Mouse (Mus musculus) embryonic facial prominence, embryonic 13.5 days (tissue): ENCODE measurements around the gene P4ha3. TPM values are rescaled to one million over a fixed set of nuclear protein-coding genes. Genes with fewer than 3 reads are reported as not detected.
"Not testable (repeated sequence)": the region's sequence is repeated elsewhere in the genome, so short reads cannot be mapped to it uniquely, and the experiment has no call there.

Source experiments
- ATAC-seq: fragments of 200-750 bp; cut with Nextera tagmentation; 2 replicates; pipeline ENCODE4 v1.8.0; 2017; ENCODE audit warnings: low read depth; ENCODE audit not compliant: insufficient number of reproducible peaks, insufficient read depth, low FRiP score, low TSS enrichment
- H3K27ac ChIP-seq: fragments of 300-500 bp; sonication (generic); 2 replicates; pipeline ENCODE4 v1.5.1; 2015; ENCODE audit warnings: moderate library complexity, mild to moderate bottlenecking, inconsistent platforms
- H3K27me3 ChIP-seq: fragments of 300-500 bp; sonication (generic); 2 replicates; pipeline ENCODE4 v1.6.1; 2015; ENCODE audit warnings: mild to moderate bottlenecking, inconsistent platforms
- H3K36me3 ChIP-seq: fragments of 300-500 bp; sonication (generic); 2 replicates; pipeline ENCODE4 v1.6.1; 2015; ENCODE audit warnings: mild to moderate bottlenecking, inconsistent platforms
- H3K4me1 ChIP-seq: fragments of 300-500 bp; sonication (generic); 2 replicates; pipeline ENCODE4 v1.6.1; 2015; ENCODE audit warnings: inconsistent platforms
- H3K4me2 ChIP-seq: fragments of 300-500 bp; sonication (generic); 2 replicates; pipeline ENCODE4 v1.6.1; 2015; ENCODE audit warnings: moderate library complexity, mild to moderate bottlenecking, inconsistent platforms
- H3K4me3 ChIP-seq: fragments of 300-500 bp; sonication (generic); 2 replicates; pipeline ENCODE4 v1.5.1; 2015; ENCODE audit warnings: mild to moderate bottlenecking, inconsistent platforms
- H3K9ac ChIP-seq: fragments of 300-500 bp; sonication (generic); 2 replicates; pipeline ENCODE4 v1.6.1; 2015; ENCODE audit warnings: mild to moderate bottlenecking, inconsistent platforms
- H3K9me3 ChIP-seq: fragments of 300-500 bp; sonication (generic); 2 replicates; pipeline ENCODE4 v1.6.1; 2016; ENCODE audit warnings: inconsistent platforms
- WGBS: fragments of 180-500 bp; shearing (Covaris S2); methylation state at CpG from one replicate; pipeline ENCODE4 v1.1.7; 2015; ENCODE audit warnings: mixed read lengths; 5-methylcytosine and 5-hydroxymethylcytosine counted together
- polyA plus RNA-seq: library from polyadenylated mRNA; unstranded; fragments of >200 nt; fragmentation: Nextera tagmentation; extraction: Ambion mirVana; gene quantifications from 2 replicates; pipeline ENCODE4 v1.2.1, GENCODE M21; 2015

Gene P4ha3
- 23.6 and 32.6 TPM in 2 replicates for polyA plus RNA-seq

GRCm38 (mm10) chr7:100285383-100285782 is at the start of gene P4ha3:
Gene P4ha3, plus strand, starts transcription at chr7:100285520.
- H3K4me1 ChIP-seq = peaks cover 69% of the 10 kb centered on the region
- peak within 1 kb of the TSS; percentile 67 for H3K4me3 ChIP-seq
- H3K9ac ChIP-seq = peak within 1 kb of the TSS; percentile 83
- WGBS = under 1% methylated on average over 47 of the region's 53 CpGs
- H3K9me3 ChIP-seq = no peaks in the 10 kb centered on the region
- peak within 1 kb of the TSS; percentile 90 for H3K4me2 ChIP-seq
- H3K27ac ChIP-seq = peak within 1 kb of the TSS; percentile 100
- no peak for ATAC-seq
- no peaks in the 10 kb centered on the region; the same call in 1 of the 2 replicates for H3K36me3 ChIP-seq
- no peaks in the 10 kb centered on the region for H3K27me3 ChIP-seq

- H3K9ac ChIP-seq = no peak overlapping the region
- H3K9me3 ChIP-seq = no peaks in the 10 kb centered on the region
- no peak overlapping the region for H3K4me2 ChIP-seq
- 87% methylated on average over 1 of the region's 1 CpGs for WGBS
- no peak for ATAC-seq
- no peak overlapping the region for H3K4me3 ChIP-seq
- H3K4me1 ChIP-seq = peaks cover 5% of the 10 kb centered on the region; the same call in 1 of the 2 replicates
- H3K27me3 ChIP-seq = no peaks in the 10 kb centered on the region
- no peaks in the 10 kb centered on the region for H3K36me3 ChIP-seq
- H3K27ac ChIP-seq = no peak overlapping the region
These were observed 47.0 kb upstream of the P4ha3 start for GRCm38 (mm10) chr7:100238271-100238670.

- no peak for ATAC-seq
- Histone ChIP-seq H3K4me1 (peaks cover 3% of the 10 kb centered on the region; the same call in 1 of the 2 replicates), H3K27ac (no peak overlapping the region), H3K4me3 (no peak overlapping the region), H3K9ac (no peak overlapping the region), H3K36me3 (no peaks in the 10 kb centered on the region), H3K4me2 (no peak overlapping the region), H3K9me3 (no peaks in the 10 kb centered on the region), H3K27me3 (no peaks in the 10 kb centered on the region)
- WGBS = 72% methylated on average over 2 of the region's 2 CpGs
These were observed 44.7 kb upstream of the P4ha3 start for GRCm38 (mm10) chr7:100240601-100241000.

- no peaks in the 10 kb centered on the region for H3K27me3 ChIP-seq
- H3K9ac ChIP-seq = no peak overlapping the region
- peaks cover 3% of the 10 kb centered on the region; the same call in 1 of the 2 replicates for H3K4me1 ChIP-seq
- H3K36me3 ChIP-seq = no peaks in the 10 kb centered on the region
- no peak overlapping the region for H3K4me3 ChIP-seq
- no peak for ATAC-seq
- H3K4me2 ChIP-seq = no peak overlapping the region
- no peak overlapping the region for H3K27ac ChIP-seq
- H3K9me3 ChIP-seq = no peaks in the 10 kb centered on the region
- 91% methylated on average over 1 of the region's 1 CpGs for WGBS
These were observed 42.3 kb upstream of the P4ha3 start for GRCm38 (mm10) chr7:100243007-100243406.

- Histone ChIP-seq H3K36me3 (no peaks in the 10 kb centered on the region), H3K4me1 (no peaks in the 10 kb centered on the region), H3K9me3 (no peaks in the 10 kb centered on the region), H3K4me3 (no peak overlapping the region), H3K27ac (no peak overlapping the region), H3K27me3 (no peaks in the 10 kb centered on the region), H3K4me2 (no peak overlapping the region), H3K9ac (no peak overlapping the region)
- ATAC-seq = no peak
- WGBS = 89% methylated on average over 4 of the region's 4 CpGs
These were observed 41.1 kb upstream of the P4ha3 start for GRCm38 (mm10) chr7:100244225-100244624.

- no peak overlapping the region for H3K27ac ChIP-seq
- no peaks in the 10 kb centered on the region for H3K9me3 ChIP-seq
- no peak overlapping the region for H3K9ac ChIP-seq
- no peak overlapping the region for H3K4me3 ChIP-seq
- ATAC-seq = no peak
- H3K4me1 ChIP-seq = no peaks in the 10 kb centered on the region
- H3K27me3 ChIP-seq = no peaks in the 10 kb centered on the region
- no peaks in the 10 kb centered on the region for H3K36me3 ChIP-seq
- WGBS = 89% methylated on average over 3 of the region's 3 CpGs
- no peak overlapping the region for H3K4me2 ChIP-seq
These were observed 40.1 kb upstream of the P4ha3 start for GRCm38 (mm10) chr7:100245176-100245575.

GRCm38 (mm10) chr7:100250667-100251066 is 34.7 kb upstream of the P4ha3 start:
- 93% methylated on average over 5 of the region's 5 CpGs for WGBS
- Histone ChIP-seq H3K27me3 (no peaks in the 10 kb centered on the region), H3K9me3 (no peaks in the 10 kb centered on the region), H3K4me1 (no peaks in the 10 kb centered on the region), H3K4me2 (no peak overlapping the region), H3K27ac (no peak overlapping the region), H3K9ac (no peak overlapping the region), H3K36me3 (peaks cover 22% of the 10 kb centered on the region), H3K4me3 (no peak overlapping the region)
- no peak for ATAC-seq

GRCm38 (mm10) chr7:100262350-100262749 is 23.0 kb upstream of the P4ha3 start:
- H3K9me3 ChIP-seq = no peaks in the 10 kb centered on the region
- no peaks in the 10 kb centered on the region for H3K4me1 ChIP-seq
- H3K27me3 ChIP-seq = no peaks in the 10 kb centered on the region
- H3K9ac ChIP-seq = no peak overlapping the region
- no peak overlapping the region for H3K4me2 ChIP-seq
- no peak for ATAC-seq
- peaks cover 14% of the 10 kb centered on the region for H3K36me3 ChIP-seq
- no peak overlapping the region for H3K27ac ChIP-seq
- 89% methylated on average over 3 of the region's 3 CpGs for WGBS
- H3K4me3 ChIP-seq = no peak overlapping the region

GRCm38 (mm10) chr7:100264934-100265333 is 20.4 kb upstream of the P4ha3 start:
- WGBS = 59% methylated on average over 17 of the region's 17 CpGs
- H3K27ac ChIP-seq, H3K9ac ChIP-seq, H3K4me1 ChIP-seq, H3K27me3 ChIP-seq, H3K9me3 ChIP-seq, H3K4me3 ChIP-seq, H3K4me2 ChIP-seq, ATAC-seq: not testable (repeated sequence)
- H3K36me3 ChIP-seq = peaks cover 25% of the 10 kb centered on the region

GRCm38 (mm10) chr7:100272369-100272768 is 13.0 kb upstream of the P4ha3 start:
- Histone ChIP-seq H3K9ac (no peak overlapping the region), H3K4me3 (no peak overlapping the region), H3K4me2 (no peak overlapping the region), H3K36me3 (peaks cover 19% of the 10 kb centered on the region), H3K27me3 (no peaks in the 10 kb centered on the region), H3K4me1 (no peaks in the 10 kb centered on the region), H3K9me3 (no peaks in the 10 kb centered on the region), H3K27ac (no peak overlapping the region)
- WGBS = 94% methylated on average over 8 of the region's 8 CpGs
- ATAC-seq = no peak

- H3K36me3 ChIP-seq = peaks cover 8% of the 10 kb centered on the region; the same call in 1 of the 2 replicates
- H3K27me3 ChIP-seq = no peaks in the 10 kb centered on the region
- no peaks in the 10 kb centered on the region for H3K4me1 ChIP-seq
- H3K9me3 ChIP-seq = no peaks in the 10 kb centered on the region
- H3K4me2 ChIP-seq = no peak overlapping the region
- no peak for ATAC-seq
- 58% methylated on average over 6 of the region's 6 CpGs for WGBS
- no peak overlapping the region for H3K9ac ChIP-seq
- no peak overlapping the region for H3K4me3 ChIP-seq
- no peak overlapping the region for H3K27ac ChIP-seq
These were observed 10.8 kb upstream of the P4ha3 start for GRCm38 (mm10) chr7:100274507-100274906.

GRCm38 (mm10) chr7:100276397-100276796 is 8.9 kb upstream of the P4ha3 start:
- no peak overlapping the region for H3K4me3 ChIP-seq
- H3K36me3 ChIP-seq = peaks cover 4% of the 10 kb centered on the region; the same call in 1 of the 2 replicates
- H3K9me3 ChIP-seq = no peaks in the 10 kb centered on the region
- H3K4me1 ChIP-seq = peaks cover under 1% of the 10 kb centered on the region; the same call in 1 of the 2 replicates
- no peak overlapping the region for H3K27ac ChIP-seq
- H3K9ac ChIP-seq = no peak overlapping the region
- ATAC-seq = no peak
- no peak overlapping the region for H3K4me2 ChIP-seq
- H3K27me3 ChIP-seq = no peaks in the 10 kb centered on the region
- WGBS = 44% methylated on average over 2 of the region's 2 CpGs
